Mouse (Mus musculus) urinary bladder, adult 18-20 months (tissue): ENCODE measurements around the gene Tmem119.
"Not testable (repeated sequence)": the region's sequence is repeated elsewhere in the genome, so short reads cannot be mapped to it uniquely, and the experiment has no call there.

Source experiments
- DNase-seq, 2 experiments: peaks; one replicate each; pipeline ENCODE4 v3.0.0; 2022; ENCODE audit warnings: low spot score in 2 of 2, mixed read lengths in 2 of 2

Gene Tmem119

GRCm38 (mm10) chr5:113818572-113818971 lies 18.3 kb upstream of the Tmem119 start:
- no peak for DNase-seq

- DNase-seq = peak in 1 of 2 experiments; percentile 59
Observed at GRCm38 (mm10) chr5:113815638-113816152, 15.4 kb upstream of the Tmem119 start.

GRCm38 (mm10) chr5:113815041-113815389 lies 14.7 kb upstream of the Tmem119 start:
- DNase-seq = no peak

- DNase-seq = no peak
Observed at GRCm38 (mm10) chr5:113814111-113815040, 14.1 kb upstream of the Tmem119 start.

GRCm38 (mm10) chr5:113813608-113814007 lies 13.3 kb upstream of the Tmem119 start:
- no peak for DNase-seq

- no peak for DNase-seq
Observed at GRCm38 (mm10) chr5:113812638-113813037, 12.3 kb upstream of the Tmem119 start.

GRCm38 (mm10) chr5:113811824-113812420 lies 11.6 kb upstream of the Tmem119 start:
- not testable (repeated sequence) for DNase-seq

- no peak for DNase-seq
Observed at GRCm38 (mm10) chr5:113810111-113810510, 9.8 kb upstream of the Tmem119 start.

GRCm38 (mm10) chr5:113808177-113808576 lies 7.9 kb upstream of the Tmem119 start:
- no peak for DNase-seq

- DNase-seq = no peak
Observed at GRCm38 (mm10) chr5:113807712-113808111, 7.4 kb upstream of the Tmem119 start.

GRCm38 (mm10) chr5:113806414-113806813 lies 6.1 kb upstream of the Tmem119 start:
- no peak for DNase-seq

- no peak for DNase-seq
Observed at GRCm38 (mm10) chr5:113805301-113805700, 5.0 kb upstream of the Tmem119 start.

GRCm38 (mm10) chr5:113804395-113804966 lies 4.2 kb upstream of the Tmem119 start:
- no peak for DNase-seq

- DNase-seq = no peak
Observed at GRCm38 (mm10) chr5:113799691-113800090, 625 bp downstream of the Tmem119 start.

GRCm38 (mm10) chr5:113798525-113798924 lies 1.8 kb downstream of the Tmem119 start:
- DNase-seq = no peak

- no peak for DNase-seq
Observed at GRCm38 (mm10) chr5:113797149-113797882, 3.0 kb downstream of the Tmem119 start.

GRCm38 (mm10) chr5:113796401-113797148 lies 3.7 kb downstream of the Tmem119 start:
- no peak for DNase-seq

GRCm38 (mm10) chr5:113791197-113792095 lies 8.9 kb downstream of the Tmem119 start:
- no peak for DNase-seq

GRCm38 (mm10) chr5:113790453-113791196 lies 9.7 kb downstream of the Tmem119 start:
- no peak for DNase-seq
